Mouse (Mus musculus): ENCODE measurements at regions not wholly inside any gene's neighbourhood (a gene's known extent, or its start where the extent isn't known, plus 50 kb on each side); places are given as distances from the start of the nearest gene placed in this dataset.

- TF ChIP-seq POLR2A (IDR thresholded peaks at IDR 0.05; ENCODE audit: low read depth, low read length) = no peak
- no peak for TF ChIP-seq CTCF (IDR thresholded peaks at IDR 0.05; ENCODE audit: borderline replicate concordance, insufficient read depth, low read length)
These were observed 109.3 kb upstream of the Tmco5 start for GRCm38 (mm10) chr2:116769186-116769585.

Measured in embryonic fibroblast, embryonic 13.5 days (primary cell).